Mouse (Mus musculus): ENCODE data around the gene Chst7. TPM values are rescaled to one million over a fixed set of nuclear protein-coding genes. Genes with fewer than 3 reads are reported as not detected.

The Chst7 gene
- not detected in 2 replicates for polyA plus RNA-seq (2012)

DNA sequence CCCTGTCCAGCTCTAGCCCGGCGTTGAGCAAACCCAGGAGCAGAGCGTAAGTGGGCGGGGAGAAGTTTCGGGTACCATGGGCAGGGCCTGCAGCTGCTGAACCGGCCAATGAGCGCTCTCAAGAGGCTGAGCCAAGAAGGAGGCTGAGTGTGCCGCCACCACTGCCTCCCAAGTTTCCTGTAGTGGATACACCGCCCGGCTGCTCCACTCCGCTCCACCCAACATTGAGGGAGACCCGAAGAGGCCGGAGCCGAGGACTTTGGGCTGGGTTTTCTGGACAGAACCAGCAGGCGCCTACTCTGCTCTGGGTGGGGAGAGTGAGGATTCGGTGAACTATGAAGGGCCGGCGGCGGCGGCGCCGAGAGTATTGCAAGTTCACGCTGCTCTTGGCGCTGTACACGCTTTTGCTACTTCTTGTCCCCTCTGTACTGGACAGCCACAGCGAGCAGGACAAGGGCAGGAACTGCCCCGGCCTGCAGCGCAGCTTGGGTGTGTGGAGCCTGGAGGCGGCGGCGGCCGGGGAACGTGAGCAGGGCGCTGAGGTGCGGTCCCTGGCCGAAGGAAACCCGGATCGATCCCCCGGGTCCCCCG is at the start of gene Chst7:
Gene Chst7 (plus strand): TSS at position 180 of the 591 bp plus-strand sequence.
- TF ChIP-seq GATA1 (IDR thresholded peaks at IDR 0.05; ENCODE audit: low read length): no peak

DNA sequence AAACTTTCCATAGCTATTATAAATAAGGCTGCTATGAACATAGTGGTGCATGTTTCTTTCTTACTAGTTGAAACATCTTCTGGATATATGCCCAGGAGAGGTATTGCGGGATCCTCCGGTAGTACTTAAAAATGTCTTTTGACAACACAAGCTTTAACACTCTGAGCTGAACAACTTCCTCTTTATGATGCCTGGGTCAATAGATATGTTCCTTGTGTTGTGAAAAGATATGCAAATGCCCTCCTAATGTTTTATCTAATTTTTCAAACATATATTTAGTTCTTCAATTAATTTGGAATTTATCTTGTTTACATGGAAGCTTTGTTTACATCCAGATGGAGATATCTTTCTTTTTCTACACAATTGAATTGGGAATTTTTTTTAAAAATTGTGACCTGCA is 47.1 kb upstream of the Chst7 start:
- TF ChIP-seq GATA1 (IDR thresholded peaks at IDR 0.05; ENCODE audit: low read length): no peak

DNA sequence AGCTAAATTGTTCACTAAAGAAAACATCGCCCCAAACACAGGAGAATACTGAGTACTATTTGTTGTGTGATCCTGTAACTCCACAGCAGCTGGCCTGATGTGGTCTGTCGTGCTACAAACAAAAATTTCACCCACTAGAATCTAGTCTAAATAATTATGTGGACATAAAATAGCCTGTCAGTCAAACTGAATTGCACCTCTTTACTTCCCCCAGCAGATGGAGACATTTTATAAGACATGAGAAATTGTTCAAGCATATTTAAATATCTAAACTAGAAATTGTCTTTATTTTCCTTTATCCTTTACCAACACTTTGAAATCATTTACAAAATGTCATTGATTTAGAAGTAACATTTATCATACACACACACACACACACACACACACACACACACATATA is 38.4 kb upstream of the Chst7 start:
- TF ChIP-seq GATA1 (IDR thresholded peaks at IDR 0.05; ENCODE audit: low read length): no peak

GRCm38 (mm10) chrX:20060096-20060768 is 872 bp downstream of the Chst7 start:
- TF ChIP-seq GATA1 (IDR thresholded peaks at IDR 0.05; ENCODE audit: low read length): no peak

- no peak for TF ChIP-seq GATA1 (IDR thresholded peaks at IDR 0.05; ENCODE audit: low read length)
Measured at GRCm38 (mm10) chrX:20060769-20061315, 1.5 kb downstream of the Chst7 start.

DNA sequence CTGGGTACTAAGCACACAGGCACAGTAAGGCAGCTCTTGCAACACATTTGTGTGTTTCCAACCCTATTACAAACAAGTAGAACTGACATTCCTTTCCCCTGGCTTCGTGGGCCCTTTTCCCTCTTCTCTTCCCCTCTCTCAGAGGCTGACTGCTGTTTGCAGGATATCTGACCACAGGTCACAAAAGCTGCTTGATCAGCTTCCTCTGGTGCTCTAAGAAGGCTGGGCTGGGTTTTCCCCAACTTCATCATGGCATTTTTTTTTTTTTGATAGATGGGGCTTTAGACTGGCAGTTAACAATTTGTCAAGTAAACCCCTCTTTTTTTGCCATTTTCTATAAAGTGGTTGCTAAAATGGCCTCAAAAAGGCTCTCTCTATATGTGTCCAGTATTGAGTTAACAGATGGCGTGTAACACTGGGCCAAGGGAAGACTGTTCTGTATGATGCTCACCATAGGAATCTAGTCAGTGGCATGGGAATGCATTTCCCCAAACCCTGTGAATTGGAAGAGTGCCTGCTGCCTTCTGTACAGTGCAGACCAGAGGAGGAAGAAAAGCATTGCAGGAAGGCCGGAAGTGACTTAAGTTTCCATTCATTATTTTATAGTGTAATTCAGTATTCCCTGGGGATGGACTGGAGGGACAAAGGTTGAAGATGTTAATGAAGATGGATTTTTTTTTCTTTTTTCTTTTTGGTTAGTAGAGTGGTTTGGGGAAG is 2.6 kb downstream of the Chst7 start:
- no peak for TF ChIP-seq GATA1 (IDR thresholded peaks at IDR 0.05; ENCODE audit: low read length)

GRCm38 (mm10) chrX:20066636-20067035 is 7.3 kb downstream of the Chst7 start:
- no peak for TF ChIP-seq GATA1 (IDR thresholded peaks at IDR 0.05; ENCODE audit: low read length)

DNA sequence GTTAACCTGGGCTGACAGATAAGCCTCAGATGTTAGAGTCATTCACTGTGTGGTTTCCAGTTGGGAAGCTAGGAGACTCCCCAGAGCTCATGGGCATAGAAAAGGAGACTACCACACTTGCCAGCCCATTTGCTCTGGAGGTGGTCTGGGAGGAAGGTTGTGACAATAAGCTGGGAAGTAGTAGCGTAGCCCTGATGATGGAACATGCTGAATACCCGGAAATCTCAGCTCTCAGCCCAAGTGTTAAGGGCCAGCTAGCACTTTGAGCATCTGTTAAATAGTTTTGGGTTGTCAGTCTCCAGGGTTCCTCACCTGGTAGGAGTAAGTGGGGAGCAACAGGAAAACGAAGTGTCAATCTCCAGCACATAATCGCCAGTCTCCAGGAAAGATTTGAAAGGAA is 10.8 kb downstream of the Chst7 start:
- TF ChIP-seq GATA1 (IDR thresholded peaks at IDR 0.05; ENCODE audit: low read length): no peak

GRCm38 (mm10) chrX:20117717-20118116 is 58.4 kb downstream of the Chst7 start:
- TF ChIP-seq GATA1 (IDR thresholded peaks at IDR 0.05; ENCODE audit: low read length): no peak

DNA sequence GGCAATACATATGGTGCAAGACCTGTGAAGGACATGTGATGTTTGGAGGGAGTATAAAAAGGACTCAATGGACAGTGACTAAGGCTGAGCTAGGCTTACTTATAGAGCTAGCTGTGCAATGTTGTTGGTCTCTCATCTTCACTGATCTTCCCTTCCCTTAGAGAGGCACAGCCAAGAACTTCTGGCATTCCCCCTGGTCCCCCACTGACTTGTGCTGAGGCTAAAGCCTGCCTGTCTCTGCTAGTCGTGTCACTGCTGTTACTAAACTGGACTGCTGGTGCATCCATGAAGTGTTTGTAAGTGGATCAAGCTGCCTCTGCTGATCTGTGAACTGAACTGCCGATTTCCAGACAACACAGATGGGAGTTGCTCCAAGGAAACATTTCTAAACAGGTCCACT is 66.1 kb downstream of the Chst7 start:
- no peak for TF ChIP-seq GATA1 (IDR thresholded peaks at IDR 0.05; ENCODE audit: low read length)

DNA sequence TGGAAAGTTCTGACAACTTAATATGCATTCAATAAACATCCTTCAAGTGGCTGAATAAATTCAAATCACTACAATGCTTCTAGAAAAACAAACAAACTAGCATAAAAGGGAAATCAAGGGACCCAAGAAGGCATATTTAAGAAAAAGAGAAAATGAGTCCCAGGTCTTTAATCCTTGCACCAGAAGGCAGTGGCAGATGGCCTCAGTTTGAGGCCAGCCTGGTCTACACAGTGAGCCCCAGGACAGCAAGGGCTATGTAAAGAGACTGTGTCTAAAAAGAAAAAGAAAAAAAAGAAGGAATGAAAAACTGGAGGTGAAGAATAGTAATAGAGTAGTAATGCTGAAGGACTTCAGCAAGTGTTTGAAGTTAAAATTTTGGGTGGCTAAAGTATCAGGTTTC is 69.6 kb downstream of the Chst7 start:
- TF ChIP-seq GATA1 (IDR thresholded peaks at IDR 0.05; ENCODE audit: low read length): no peak

GRCm38 (mm10) chrX:20129466-20129865 is 70.1 kb downstream of the Chst7 start:
- TF ChIP-seq GATA1 (IDR thresholded peaks at IDR 0.05; ENCODE audit: low read length): no peak

Other genes with a start within 250 kb of the Chst7 start
- not detected in 2 replicates for gene Slc9a7, start 232.2 kb downstream of the Chst7 start, polyA plus RNA-seq (2012)